11 mouse cellular contexts compared by ENCODE assay signal in genomic region chr7:118889046-118889680, GRCm38 (mm10). TPM values are rescaled to one million over a fixed set of nuclear protein-coding genes. Genes with fewer than 3 reads are reported as not detected.
A peak's percentile ranks its signal among the peaks of the same experiment; 100 is the strongest.
DNase-seq lines count a peak whose midpoint lies in the region; ATAC-seq and TF ChIP-seq lines count a peak whose summit lies in the region.
"Had no signal": no experiment of that assay in that cellular context is flagged by ENCODE, and none has a peak within 500 bp of the region (broad histone marks: within the 10 kb centered on the region; RNA-seq: fewer than 3 reads in every experiment).

No protein-coding gene starts in this region.

- peak; percentile 15 for DNase-seq in 3134 (ENCODE audit: extremely low read depth, insufficient read length, low spot score)
- peak; percentile 7 for DNase-seq in lung, postnatal 14 days
- DNase-seq in left cerebral cortex, postnatal 25 days (ENCODE audit: low spot score in 2 of 2): no peak
- no peak for DNase-seq in gastrocnemius, postnatal 25 days
- DNase-seq in gastrocnemius, adult 18-20 months (ENCODE audit: low spot score): no peak

- H3K9ac ChIP-seq in intestine, embryonic 16.5 days (ENCODE audit: low read depth, low read length): no peak overlapping the region
- H3K9ac ChIP-seq in intestine, postnatal 0 days (ENCODE audit: low read depth, low read length): no peak overlapping the region
- H3K9ac ChIP-seq: kidney, embryonic 15.5 days had no signal

- no peak overlapping the region for H3K4me2 ChIP-seq in intestine, embryonic 16.5 days (ENCODE audit: low read depth, low read length)
- H3K4me2 ChIP-seq in intestine, postnatal 0 days (replicated peaks; ENCODE audit: low read depth): no peak overlapping the region
- H3K4me2 ChIP-seq: kidney, embryonic 15.5 days; liver, embryonic 11.5 days had no signal

- intact Hi-C loops in left cerebral cortex, postnatal 25 days (cut with DNase I): loop anchor here (5.0 to 10.0 kb wide), 2 partner anchors 88 to 606 kb away; no protein-coding TSS in a partner anchor

- no peak for TF ChIP-seq CTCF in intestine, postnatal 0 days (IDR thresholded peaks at IDR 0.05; ENCODE audit: low read depth)
- no peak for TF ChIP-seq CTCF in cortical plate, adult 2 months (IDR thresholded peaks at IDR 0.05; ENCODE audit: extremely low read depth, insufficient read depth, low read length)

- ATAC-seq in intestine, embryonic 16.5 days: no peak
- ATAC-seq in intestine, postnatal 0 days: no peak

- peaks cover 2% of the 10 kb centered on the region; the same call in 1 of the 2 replicates for H3K4me1 ChIP-seq in intestine, embryonic 16.5 days (ENCODE audit: control insufficient read depth, insufficient read depth, low read length)
- 0 out of 2 replicates have a peak, but pooled peaks cover 3% of the 10 kb centered on the region for H3K4me1 ChIP-seq in intestine, postnatal 0 days (replicated peaks; ENCODE audit: control insufficient read depth, insufficient read depth, low read length)
- H3K4me1 ChIP-seq in cortical plate, adult 2 months (ENCODE audit: control insufficient read depth, insufficient read depth, low read length): peaks cover 2% of the 10 kb centered on the region; the same call in 1 of the 2 replicates

- 10% methylated on average over 3 of the region's 3 CpGs for WGBS in intestine, embryonic 16.5 days
- WGBS in intestine, postnatal 0 days: 19% methylated on average over 3 of the region's 3 CpGs

- no peak overlapping the region for H3K4me3 ChIP-seq in intestine, embryonic 16.5 days (ENCODE audit: low read length)
- no peak overlapping the region for H3K4me3 ChIP-seq in intestine, postnatal 0 days (ENCODE audit: low read depth, low read length)
- H3K4me3 ChIP-seq in cortical plate, adult 2 months (ENCODE audit: insufficient read depth, low read length): no peak overlapping the region
- H3K4me3 ChIP-seq: kidney, embryonic 15.5 days had no signal

- no peaks in the 10 kb centered on the region for H3K27me3 ChIP-seq in intestine, embryonic 16.5 days (replicated peaks; ENCODE audit: control insufficient read depth, insufficient read depth, low read length)
- H3K27me3 ChIP-seq in intestine, postnatal 0 days (replicated peaks; ENCODE audit: control insufficient read depth, insufficient read depth, low read length): no peaks in the 10 kb centered on the region
- H3K27me3 ChIP-seq: kidney, embryonic 15.5 days had no signal

- no peaks in the 10 kb centered on the region for H3K9me3 ChIP-seq in intestine, embryonic 16.5 days (ENCODE audit: control insufficient read depth, low read length)
- H3K9me3 ChIP-seq in intestine, postnatal 0 days (ENCODE audit: control insufficient read depth): no peaks in the 10 kb centered on the region
- H3K9me3 ChIP-seq: G1E; kidney, embryonic 15.5 days had no signal

- no peak for TF ChIP-seq POLR2A in cortical plate, adult 2 months (IDR thresholded peaks at IDR 0.05; ENCODE audit: extremely low read depth, insufficient read depth, low read length)

- no peaks in the 10 kb centered on the region for H3K36me3 ChIP-seq in intestine, embryonic 16.5 days (ENCODE audit: control insufficient read depth, insufficient read depth, low read length)
- no peaks in the 10 kb centered on the region for H3K36me3 ChIP-seq in intestine, postnatal 0 days (ENCODE audit: control insufficient read depth, insufficient read depth)
- H3K36me3 ChIP-seq: G1E; kidney, embryonic 15.5 days had no signal

- peak overlapping the region; percentile 7; the same call in 1 of the 2 replicates for H3K27ac ChIP-seq in intestine, embryonic 16.5 days (ENCODE audit: low read length)
- no peak overlapping the region for H3K27ac ChIP-seq in intestine, postnatal 0 days (ENCODE audit: low read depth, low read length)
- peak overlapping the region; percentile 1; the same call in 1 of the 2 replicates for H3K27ac ChIP-seq in cortical plate, adult 2 months (ENCODE audit: insufficient read depth, low read length)
- H3K27ac ChIP-seq: kidney, embryonic 15.5 days had no signal

RNA-seq across cellular contexts. Expression of gene Knop1, which starts 33.1 kb away (rescaled TPM):
- 70.8 and 77.7 TPM in 2 replicates for polyA plus RNA-seq in intestine, embryonic 16.5 days (2015; fragmentation: Nextera tagmentation; extraction: Ambion mirVana)
- polyA plus RNA-seq in intestine, postnatal 0 days (2015; fragmentation: Nextera tagmentation; extraction: Ambion mirVana): 35.8 and 40.0 TPM in 2 replicates
- polyA plus RNA-seq in cortical plate, adult 2 months (2012; rRNA removed): 12.0 TPM in 2 replicates
- total RNA-seq in left cerebral cortex, postnatal 25 days (2021): 10 to 100 TPM; 26.6 to 27.5 TPM
- total RNA-seq in gastrocnemius, postnatal 25 days (2021): 10 to 100 TPM; 23.5 to 26.0 TPM
- 10 to 100 TPM; 25.3 to 25.8 TPM for total RNA-seq in gastrocnemius, adult 18-20 months (2021)

RNA-seq across cellular contexts. Expression of gene Iqck, which starts 33.6 kb away (rescaled TPM):
- 1.5 and 1.7 TPM in 2 replicates for polyA plus RNA-seq in intestine, embryonic 16.5 days (2015; fragmentation: Nextera tagmentation; extraction: Ambion mirVana)
- polyA plus RNA-seq in intestine, postnatal 0 days (2015; fragmentation: Nextera tagmentation; extraction: Ambion mirVana): 0.83 and 1.1 TPM in 2 replicates
- 6.6 and 8.0 TPM in 2 replicates for polyA plus RNA-seq in cortical plate, adult 2 months (2012; rRNA removed)
- total RNA-seq in left cerebral cortex, postnatal 25 days (2021): 1 to 10 TPM; 3.1 to 3.5 TPM
- total RNA-seq in gastrocnemius, postnatal 25 days (2021): under 1 TPM; 0.13 to 0.16 TPM
- under 1 TPM; 0.14 to 0.24 TPM for total RNA-seq in gastrocnemius, adult 18-20 months (2021)

Comparison
In these comparisons a context has a peak if more than half of its experiments do, and no peak if none do; other contexts are left out.
1. DNase-seq: peak in 3134 (single experiment) and lung, postnatal 14 days (single experiment); none in left cerebral cortex, postnatal 25 days (0 of 2), gastrocnemius, postnatal 25 days (single experiment) and gastrocnemius, adult 18-20 months (single experiment).